ENCODE assay signal across 8 mouse cellular contexts in genomic region chr11:98941341-98941825, GRCm38 (mm10). TPM values are rescaled to one million over a fixed set of nuclear protein-coding genes. Genes with fewer than 3 reads are reported as not detected.
DNase-seq lines count a peak whose midpoint lies in the region; ATAC-seq and TF ChIP-seq lines count a peak whose summit lies in the region.

No protein-coding gene starts in this region.

- H3K4me1 ChIP-seq in kidney, embryonic 14.5 days (ENCODE audit: control insufficient read depth, insufficient read depth, low read length), result peaks cover 82% of the 10 kb centered on the region
- H3K4me1 ChIP-seq in lung, embryonic 15.5 days, result peaks cover 94% of the 10 kb centered on the region
- H3K4me1 ChIP-seq in testis, adult 2 months (ENCODE audit: control insufficient read depth, insufficient read depth, low read length), result peaks cover 83% of the 10 kb centered on the region

- DNase-seq in ovary, postnatal 14 days (ENCODE audit: low spot score), result peak; percentile 52
- no peak for DNase-seq in ovary, adult 18-20 months (ENCODE audit: low spot score)
- peak; percentile 79 for DNase-seq in cerebellum, adult 11 months
- DNase-seq in gastrocnemius, postnatal 25 days, result peak; percentile 70
- DNase-seq in MN1 (ENCODE audit: low spot score), result no peak

- no peak for TF ChIP-seq CTCF in testis, adult 2 months (IDR thresholded peaks at IDR 0.05; ENCODE audit: control insufficient read depth, insufficient read depth, insufficient replicate concordance, low read depth, low read length)

- H3K27ac ChIP-seq in kidney, embryonic 14.5 days (ENCODE audit: low read depth, low read length), result peak overlapping the region; percentile 98
- H3K27ac ChIP-seq in lung, embryonic 15.5 days, result peak overlapping the region; percentile 98
- H3K27ac ChIP-seq in testis, adult 2 months (ENCODE audit: control insufficient read depth, insufficient read depth, low read depth, low read length), result peak overlapping the region; percentile 92

- H3K4me3 ChIP-seq in kidney, embryonic 14.5 days (ENCODE audit: low read length), result peak overlapping the region; percentile 45
- H3K4me3 ChIP-seq in lung, embryonic 15.5 days, result peak overlapping the region; percentile 81
- H3K4me3 ChIP-seq in testis, adult 2 months (ENCODE audit: control insufficient read depth, low read depth, low read length), result peak overlapping the region; percentile 88

- no peak for TF ChIP-seq POLR2A in testis, adult 2 months (IDR thresholded peaks at IDR 0.05; ENCODE audit: control insufficient read depth, low read depth, low read length)

- H3K9me3 ChIP-seq in kidney, embryonic 14.5 days (ENCODE audit: control insufficient read depth, low read length), result no peaks in the 10 kb centered on the region
- no peaks in the 10 kb centered on the region for H3K9me3 ChIP-seq in lung, embryonic 15.5 days

- no peaks in the 10 kb centered on the region for H3K27me3 ChIP-seq in kidney, embryonic 14.5 days (ENCODE audit: control insufficient read depth, insufficient read depth, low read length)
- H3K27me3 ChIP-seq in lung, embryonic 15.5 days, result no peaks in the 10 kb centered on the region
- no peaks in the 10 kb centered on the region for H3K27me3 ChIP-seq in testis, adult 2 months (ENCODE audit: control insufficient read depth, insufficient read depth, low read length)

- WGBS in kidney, embryonic 14.5 days, result 3% methylated on average over 12 of the region's 12 CpGs
- 2% methylated on average over 12 of the region's 12 CpGs for WGBS in lung, embryonic 15.5 days

- ATAC-seq in kidney, embryonic 14.5 days (ENCODE audit: low FRiP score, low TSS enrichment), result no peak; the same call in 1 of the 2 replicates
- ATAC-seq in lung, embryonic 15.5 days (ENCODE audit: borderline replicate concordance, extremely low read depth, low FRiP score, low TSS enrichment), result no peak

- H3K9ac ChIP-seq in kidney, embryonic 14.5 days (ENCODE audit: low read depth, low read length), result peak overlapping the region; percentile 77
- H3K9ac ChIP-seq in lung, embryonic 15.5 days, result peak overlapping the region; percentile 87

- H3K4me2 ChIP-seq in kidney, embryonic 14.5 days (replicated peaks; ENCODE audit: low read depth, low read length), result peak overlapping the region; percentile 70
- peak overlapping the region; percentile 95 for H3K4me2 ChIP-seq in lung, embryonic 15.5 days

- H3K36me3 ChIP-seq in kidney, embryonic 14.5 days (ENCODE audit: control insufficient read depth, insufficient read depth, low read length), result no peaks in the 10 kb centered on the region
- H3K36me3 ChIP-seq in lung, embryonic 15.5 days, result no peaks in the 10 kb centered on the region
- H3K36me3 ChIP-seq in testis, adult 2 months (ENCODE audit: control insufficient read depth, insufficient read depth, low read length), result no peaks in the 10 kb centered on the region

RNA-seq across cellular contexts. Expression of gene Rara, which starts 13.8 kb away (rescaled TPM):
- total RNA-seq in gastrocnemius, postnatal 25 days (2021), result 10 to 100 TPM in 1 of 2 experiments, 1 to 10 TPM in 1; 9.4 to 12.8 TPM
- 27.7 and 36.7 TPM in 2 replicates for polyA plus RNA-seq in kidney, embryonic 14.5 days (2014; fragmentation: Nextera tagmentation; extraction: Ambion mirVana)
- 36.5 and 38.4 TPM in 2 replicates for polyA plus RNA-seq in lung, embryonic 15.5 days (2015; fragmentation: Nextera tagmentation; extraction: Ambion mirVana)
- 18.7 and 20.1 TPM in 2 replicates for polyA plus RNA-seq in testis, adult 2 months (2012; rRNA removed)

RNA-seq across cellular contexts. Expression of gene Cdc6, which starts 33.8 kb away (rescaled TPM):
- under 1 TPM; 0.13 to 0.56 TPM for total RNA-seq in gastrocnemius, postnatal 25 days (2021)
- 32.5 and 44.1 TPM in 2 replicates for polyA plus RNA-seq in kidney, embryonic 14.5 days (2014; fragmentation: Nextera tagmentation; extraction: Ambion mirVana)
- 41.3 and 42.5 TPM in 2 replicates for polyA plus RNA-seq in lung, embryonic 15.5 days (2015; fragmentation: Nextera tagmentation; extraction: Ambion mirVana)
- polyA plus RNA-seq in testis, adult 2 months (2012; rRNA removed), result 2.5 and 2.9 TPM in 2 replicates

RNA-seq across cellular contexts. Expression of gene Gjd3, which starts 41.4 kb away (rescaled TPM):
- total RNA-seq in gastrocnemius, postnatal 25 days (2021), result not detected
- polyA plus RNA-seq in kidney, embryonic 14.5 days (2014; fragmentation: Nextera tagmentation; extraction: Ambion mirVana), result 0.64 TPM in 1 of 2 replicates, not detected in the other
- polyA plus RNA-seq in lung, embryonic 15.5 days (2015; fragmentation: Nextera tagmentation; extraction: Ambion mirVana), result 0.20 and 0.61 TPM in 2 replicates
- polyA plus RNA-seq in testis, adult 2 months (2012; rRNA removed), result 13.6 and 23.8 TPM in 2 replicates

Comparison
In these comparisons a context has a peak if more than half of its experiments do, and no peak if none do; other contexts are left out.
1. DNase-seq: peak in ovary, postnatal 14 days (single experiment), cerebellum, adult 11 months (single experiment) and gastrocnemius, postnatal 25 days (single experiment); none in ovary, adult 18-20 months (single experiment) and MN1 (single experiment).
2. Peak in every context shown above with its lines, with median percentiles within 50 percentile points of each other: H3K27ac ChIP-seq and H3K4me3 ChIP-seq.